Mouse (Mus musculus) gastrocnemius, adult 8-10 months (tissue): ENCODE results near the gene Ptgfrn. TPM values are rescaled to one million over a fixed set of nuclear protein-coding genes. Genes with fewer than 3 reads are reported as not detected.

Experiments used
- DNase-seq, 2 experiments: peaks; one replicate each; pipeline ENCODE4 v3.0.0; 2022; ENCODE audit warnings: low spot score in 2 of 2
- total RNA-seq, 4 experiments: library from RNA; stranded (reverse); gene quantifications; 2 replicates each; pipeline ENCODE4 v1.2.4; 2022

The Ptgfrn gene
- total RNA-seq, 4 experiments from 2014 or later, result 4.5 to 6.3 (median 5.4) TPM

DNA sequence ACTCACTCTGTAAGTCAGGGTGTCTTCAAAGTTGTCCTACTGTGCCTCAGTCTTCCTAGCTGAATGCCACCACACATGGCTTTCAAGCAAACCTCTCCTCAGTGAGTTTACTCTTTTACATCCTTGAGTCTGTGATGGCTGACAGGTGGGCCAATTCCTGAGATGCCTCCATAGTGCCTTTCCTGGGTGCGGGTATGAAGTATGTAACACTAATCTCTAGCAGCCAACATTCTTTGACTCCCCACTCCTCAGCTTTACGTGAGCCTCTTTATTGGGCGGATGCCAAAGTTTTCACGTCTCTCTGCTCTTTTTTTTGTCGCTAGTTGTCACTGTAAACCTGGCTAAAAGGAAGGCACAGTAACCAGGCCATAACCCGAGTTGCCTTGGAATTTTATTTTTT is 104.7 kb downstream of the Ptgfrn start:
- no peak for DNase-seq

DNA sequence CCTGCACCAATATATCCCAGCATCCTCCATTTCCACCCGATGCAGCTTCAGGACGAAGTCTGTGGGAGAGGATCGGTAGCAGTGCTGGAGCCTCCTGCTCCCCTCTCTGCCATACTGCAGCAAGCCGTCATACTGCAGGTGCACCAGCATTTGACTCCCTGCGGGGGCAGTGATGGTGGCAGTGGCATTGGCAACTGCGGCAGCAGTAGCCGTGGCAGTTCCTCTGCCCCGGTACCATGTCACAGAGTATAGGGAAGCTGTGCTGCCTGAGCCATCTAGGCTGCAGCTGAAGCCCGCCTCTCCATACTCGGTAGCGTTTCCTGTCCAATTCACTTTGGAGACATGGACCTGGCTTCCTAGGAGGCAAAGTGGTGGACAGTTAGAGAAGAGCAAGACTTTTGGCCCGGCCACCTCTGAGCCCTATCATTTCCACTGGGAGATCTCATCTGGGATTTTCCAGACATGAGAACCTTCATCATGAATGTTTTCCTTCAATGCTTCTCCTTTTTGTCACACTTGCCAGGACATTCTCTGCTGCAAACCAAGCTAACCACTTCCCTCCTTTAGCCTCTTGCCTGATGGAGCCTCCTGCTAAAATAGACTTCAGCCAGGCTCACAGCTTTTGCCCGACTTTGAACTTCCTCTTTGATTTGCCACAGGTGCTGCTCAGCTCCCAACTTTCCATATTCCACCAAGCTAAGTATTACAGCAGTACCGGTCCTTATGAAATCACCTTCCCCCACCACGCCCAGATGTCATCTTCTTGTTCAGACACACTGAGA is 106.3 kb downstream of the Ptgfrn start:
- DNase-seq, result no peak

GRCm38 (mm10) chr3:100999732-101000131 is 110.3 kb downstream of the Ptgfrn start:
- DNase-seq, result no peak

GRCm38 (mm10) chr3:100998904-100999340 is 111.2 kb downstream of the Ptgfrn start:
- DNase-seq, result peak; percentile 41 to 49

- DNase-seq, result no peak
These were observed 112.1 kb downstream of the Ptgfrn start for GRCm38 (mm10) chr3:100997785-100998570.

DNA sequence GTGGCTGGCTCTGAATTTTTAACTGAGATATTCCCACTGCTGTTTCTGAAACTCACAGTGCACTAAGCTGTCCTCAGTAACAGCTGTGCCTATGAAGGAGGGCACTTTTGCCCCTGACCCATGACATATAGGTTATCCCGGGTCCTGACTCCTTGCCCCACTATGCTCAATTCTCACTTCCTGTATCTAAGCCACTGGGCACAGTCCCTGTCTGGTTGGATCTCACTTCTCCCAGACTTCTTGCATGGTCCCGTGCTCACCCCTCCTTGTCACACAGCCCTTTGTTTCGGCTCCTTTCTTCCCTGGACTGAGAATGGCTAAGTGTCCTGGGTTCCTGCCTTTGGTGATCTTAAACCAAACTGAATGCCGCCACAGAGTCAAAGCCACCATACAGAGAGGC is 115.8 kb downstream of the Ptgfrn start:
- no peak for DNase-seq

DNA sequence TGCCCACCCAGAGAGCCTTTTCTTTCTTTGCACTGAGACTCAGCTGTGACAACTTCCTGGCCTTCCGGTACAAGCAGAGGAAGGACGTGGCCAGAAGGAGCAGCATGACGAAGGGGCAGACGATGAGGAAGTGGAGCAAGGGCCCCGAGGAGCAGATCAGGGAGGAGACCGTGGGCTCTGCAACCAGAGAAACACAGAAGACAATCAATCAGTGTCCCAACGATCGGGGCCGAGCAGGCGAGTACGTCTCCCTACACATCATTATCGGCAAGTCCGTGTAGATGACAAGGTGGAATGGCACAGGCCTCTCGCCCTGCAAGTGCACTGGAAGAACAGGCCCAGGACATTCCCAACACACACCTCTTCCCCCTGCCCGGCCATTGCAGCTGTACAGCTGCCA is 116.4 kb downstream of the Ptgfrn start:
- no peak for DNase-seq

- DNase-seq, result no peak
These were observed 116.9 kb downstream of the Ptgfrn start for GRCm38 (mm10) chr3:100993158-100993557.

Other genes starting within 250 kb of the Ptgfrn start
- gene Trim45, start 188.1 kb downstream of the Ptgfrn start, total RNA-seq, result 1 to 10 TPM; 4.5 to 6.4 (median 5.7) TPM
- gene Ttf2, start 140.6 kb downstream of the Ptgfrn start, total RNA-seq, result 1 to 10 TPM; 2.9 to 4.4 (median 3.3) TPM
- gene Cd101, start 80.7 kb downstream of the Ptgfrn start, total RNA-seq, result under 1 TPM in 1 of 4 experiments, not detected in 3; 0.24 TPM
- not detected for gene Cd2, start 177.7 kb upstream of the Ptgfrn start, total RNA-seq